Mouse (Mus musculus): ENCODE data around the gene Adgrb2. TPM values are rescaled to one million over a fixed set of nuclear protein-coding genes. Genes with fewer than 3 reads are reported as not detected.
A peak's percentile ranks its signal among the peaks of the same experiment; 100 is the strongest.

Adgrb2 gene
- polyA plus RNA-seq (2015; fragmentation: Nextera tagmentation; extraction: Ambion mirVana), result 6.7 and 7.9 TPM in 2 replicates

- ATAC-seq (ENCODE audit: insufficient number of reproducible peaks, insufficient read depth, low FRiP score, low TSS enrichment, low read depth), result peak; percentile 57; the same call in 1 of the 2 replicates
- Histone ChIP-seq H3K36me3 (no peaks in the 10 kb centered on the region), H3K27ac (peak within 1 kb of the TSS; percentile 51), H3K9me3 (no peaks in the 10 kb centered on the region), H3K27me3 (peaks cover 88% of the 10 kb centered on the region), H3K4me1 (peaks cover 61% of the 10 kb centered on the region), H3K4me2 (peak within 1 kb of the TSS; percentile 95), H3K9ac (peak within 1 kb of the TSS; percentile 86), H3K4me3 (peak within 1 kb of the TSS; percentile 73)
- under 1% methylated on average over 47 of the region's 77 CpGs for WGBS
Observed at GRCm38 (mm10) chr4:129984421-129985061, at the start of gene Adgrb2. Adgrb2 (plus strand) TSS chr4:129984870.

DNA sequence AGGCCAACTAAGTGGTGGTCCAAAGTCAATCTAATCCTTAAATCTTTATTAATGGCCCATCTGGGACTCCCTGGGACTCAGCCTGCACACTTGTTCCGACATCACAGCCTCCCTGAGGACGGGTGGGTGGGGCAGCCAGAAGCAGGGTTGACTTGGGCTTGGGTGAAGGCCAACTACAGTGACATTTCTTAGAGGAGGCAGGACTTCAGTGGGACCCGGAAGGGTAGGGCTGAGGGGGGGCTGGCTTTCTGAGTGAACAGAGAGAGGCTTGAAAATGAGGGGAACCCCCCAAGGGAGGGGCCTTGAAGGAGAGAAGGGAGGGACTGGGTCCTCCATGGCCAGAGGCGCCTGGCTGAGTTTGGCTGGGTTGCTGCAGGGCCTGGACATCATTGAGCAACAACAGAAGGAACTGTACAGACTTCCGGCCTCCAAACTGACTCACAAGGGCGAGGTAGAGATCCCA lies 33.3 kb upstream of the Adgrb2 start:
- no peak overlapping the region for H3K4me2 ChIP-seq
- H3K9me3 ChIP-seq, result no peaks in the 10 kb centered on the region
- H3K4me1 ChIP-seq, result peaks cover 13% of the 10 kb centered on the region
- H3K27ac ChIP-seq, result no peak overlapping the region
- H3K36me3 ChIP-seq, result no peaks in the 10 kb centered on the region
- WGBS, result 70% methylated on average over 6 of the region's 6 CpGs
- no peak overlapping the region for H3K9ac ChIP-seq
- no peak for ATAC-seq (ENCODE audit: insufficient number of reproducible peaks, insufficient read depth, low FRiP score, low TSS enrichment, low read depth)
- H3K27me3 ChIP-seq, result peaks cover 5% of the 10 kb centered on the region; the same call in 1 of the 2 replicates
- no peak overlapping the region for H3K4me3 ChIP-seq

GRCm38 (mm10) chr4:129952241-129952810 lies 32.3 kb upstream of the Adgrb2 start:
- Histone ChIP-seq H3K4me2 (no peak overlapping the region), H3K36me3 (no peaks in the 10 kb centered on the region), H3K9me3 (no peaks in the 10 kb centered on the region), H3K27me3 (peaks cover 5% of the 10 kb centered on the region; the same call in 1 of the 2 replicates), H3K27ac (no peak overlapping the region), H3K9ac (no peak overlapping the region), H3K4me3 (no peak overlapping the region), H3K4me1 (peaks cover 13% of the 10 kb centered on the region)
- 48% methylated on average over 5 of the region's 5 CpGs for WGBS
- ATAC-seq (ENCODE audit: insufficient number of reproducible peaks, insufficient read depth, low FRiP score, low TSS enrichment, low read depth), result no peak

DNA sequence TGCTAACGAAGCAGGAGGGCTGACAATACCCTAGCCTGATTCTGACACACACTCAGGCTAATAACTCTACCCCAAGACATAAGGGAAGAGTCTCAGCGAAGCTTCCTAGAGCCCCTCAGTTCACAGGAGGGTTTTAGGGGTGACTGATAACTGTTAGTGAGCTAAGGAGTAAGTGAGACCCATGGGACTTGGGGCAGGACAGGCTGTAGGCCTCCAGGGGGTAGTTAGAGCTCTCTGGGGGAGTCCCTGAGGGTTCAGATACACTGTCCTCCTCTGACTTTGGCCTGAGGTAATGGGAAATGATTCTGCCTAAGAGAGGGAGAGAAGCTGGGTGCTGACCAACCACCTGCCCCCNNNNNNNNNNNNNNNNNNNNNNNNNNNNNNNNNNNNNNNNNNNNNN lies 30.1 kb upstream of the Adgrb2 start:
- H3K4me3 ChIP-seq, result no peak overlapping the region
- H3K36me3 ChIP-seq, result no peaks in the 10 kb centered on the region
- H3K9me3 ChIP-seq, result no peaks in the 10 kb centered on the region
- H3K9ac ChIP-seq, result 0 out of 2 replicates have a peak overlapping the region, but pooled peaks have one; percentile 16
- no peak for ATAC-seq (ENCODE audit: insufficient number of reproducible peaks, insufficient read depth, low FRiP score, low TSS enrichment, low read depth)
- H3K27ac ChIP-seq, result no peak overlapping the region
- peaks cover 13% of the 10 kb centered on the region for H3K4me1 ChIP-seq
- 61% methylated on average over 2 of the region's 2 CpGs for WGBS
- H3K27me3 ChIP-seq, result peaks cover 7% of the 10 kb centered on the region; the same call in 1 of the 2 replicates
- H3K4me2 ChIP-seq, result no peak overlapping the region

- Histone ChIP-seq H3K9ac (peak overlapping the region; percentile 64), H3K4me2 (peak overlapping the region; percentile 93), H3K4me1 (peaks cover 8% of the 10 kb centered on the region), H3K27me3 (peaks cover 18% of the 10 kb centered on the region), H3K9me3 (no peaks in the 10 kb centered on the region), H3K4me3 (peak overlapping the region; percentile 48), H3K27ac (no peak overlapping the region), H3K36me3 (no peaks in the 10 kb centered on the region)
- peak; percentile 41; the same call in 1 of the 2 replicates for ATAC-seq (ENCODE audit: insufficient number of reproducible peaks, insufficient read depth, low FRiP score, low TSS enrichment, low read depth)
- WGBS, result 1% methylated on average over 37 of the region's 37 CpGs
Observed at GRCm38 (mm10) chr4:129960180-129960944, 24.3 kb upstream of the Adgrb2 start.

DNA sequence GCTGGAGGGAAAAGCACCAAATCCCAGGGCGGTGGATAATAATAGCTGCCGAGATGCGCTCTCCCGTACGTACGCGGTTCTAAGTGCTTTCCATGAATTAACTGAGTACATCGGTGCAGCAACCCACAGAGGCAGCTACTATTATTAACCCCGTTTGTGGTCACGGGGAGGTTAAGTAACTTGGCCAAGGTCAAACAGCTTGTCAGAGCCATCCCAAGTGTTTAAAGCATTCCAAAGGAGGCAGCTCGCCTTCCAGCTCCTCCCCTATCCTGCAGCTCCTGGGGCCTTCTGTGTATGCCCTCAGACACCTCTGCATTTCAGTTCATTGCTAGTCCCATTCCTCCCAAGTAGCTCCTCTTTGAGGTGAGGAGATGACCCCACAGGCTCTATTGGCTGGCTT lies 19.4 kb upstream of the Adgrb2 start:
- WGBS, result 67% methylated on average over 11 of the region's 11 CpGs
- no peak overlapping the region for H3K4me2 ChIP-seq
- H3K27me3 ChIP-seq, result peaks cover 17% of the 10 kb centered on the region
- H3K9ac ChIP-seq, result no peak overlapping the region
- no peak for ATAC-seq (ENCODE audit: insufficient number of reproducible peaks, insufficient read depth, low FRiP score, low TSS enrichment, low read depth)
- no peaks in the 10 kb centered on the region for H3K9me3 ChIP-seq
- no peak overlapping the region for H3K4me3 ChIP-seq
- H3K4me1 ChIP-seq, result peaks cover 14% of the 10 kb centered on the region
- H3K27ac ChIP-seq, result no peak overlapping the region
- H3K36me3 ChIP-seq, result no peaks in the 10 kb centered on the region

DNA sequence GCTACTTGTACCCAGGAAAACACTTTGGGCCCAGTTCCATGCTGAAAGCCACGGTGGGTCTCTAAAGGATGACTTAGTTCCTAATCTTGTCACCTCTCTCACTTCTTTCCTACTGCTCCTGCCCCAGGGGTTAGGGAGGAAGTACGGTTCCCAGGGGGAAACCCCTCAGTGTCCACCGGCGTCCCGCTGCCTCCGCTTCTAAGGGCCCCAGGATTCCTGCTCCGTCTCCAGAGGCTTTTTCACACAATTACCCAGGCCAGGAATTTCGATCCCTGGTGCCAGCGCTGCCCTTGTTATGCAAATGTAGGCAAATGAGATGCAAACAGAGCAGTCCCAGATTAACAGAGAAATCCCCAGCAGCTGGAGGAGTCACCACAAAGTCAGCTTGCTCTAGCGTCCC lies 18.5 kb upstream of the Adgrb2 start:
- no peak overlapping the region for H3K27ac ChIP-seq
- no peak overlapping the region for H3K4me2 ChIP-seq
- no peak overlapping the region for H3K4me3 ChIP-seq
- H3K9ac ChIP-seq, result no peak overlapping the region
- 20% methylated on average over 10 of the region's 10 CpGs for WGBS
- peaks cover 14% of the 10 kb centered on the region for H3K4me1 ChIP-seq
- no peaks in the 10 kb centered on the region for H3K36me3 ChIP-seq
- no peak for ATAC-seq (ENCODE audit: insufficient number of reproducible peaks, insufficient read depth, low FRiP score, low TSS enrichment, low read depth)
- H3K9me3 ChIP-seq, result no peaks in the 10 kb centered on the region
- peaks cover 17% of the 10 kb centered on the region for H3K27me3 ChIP-seq

DNA sequence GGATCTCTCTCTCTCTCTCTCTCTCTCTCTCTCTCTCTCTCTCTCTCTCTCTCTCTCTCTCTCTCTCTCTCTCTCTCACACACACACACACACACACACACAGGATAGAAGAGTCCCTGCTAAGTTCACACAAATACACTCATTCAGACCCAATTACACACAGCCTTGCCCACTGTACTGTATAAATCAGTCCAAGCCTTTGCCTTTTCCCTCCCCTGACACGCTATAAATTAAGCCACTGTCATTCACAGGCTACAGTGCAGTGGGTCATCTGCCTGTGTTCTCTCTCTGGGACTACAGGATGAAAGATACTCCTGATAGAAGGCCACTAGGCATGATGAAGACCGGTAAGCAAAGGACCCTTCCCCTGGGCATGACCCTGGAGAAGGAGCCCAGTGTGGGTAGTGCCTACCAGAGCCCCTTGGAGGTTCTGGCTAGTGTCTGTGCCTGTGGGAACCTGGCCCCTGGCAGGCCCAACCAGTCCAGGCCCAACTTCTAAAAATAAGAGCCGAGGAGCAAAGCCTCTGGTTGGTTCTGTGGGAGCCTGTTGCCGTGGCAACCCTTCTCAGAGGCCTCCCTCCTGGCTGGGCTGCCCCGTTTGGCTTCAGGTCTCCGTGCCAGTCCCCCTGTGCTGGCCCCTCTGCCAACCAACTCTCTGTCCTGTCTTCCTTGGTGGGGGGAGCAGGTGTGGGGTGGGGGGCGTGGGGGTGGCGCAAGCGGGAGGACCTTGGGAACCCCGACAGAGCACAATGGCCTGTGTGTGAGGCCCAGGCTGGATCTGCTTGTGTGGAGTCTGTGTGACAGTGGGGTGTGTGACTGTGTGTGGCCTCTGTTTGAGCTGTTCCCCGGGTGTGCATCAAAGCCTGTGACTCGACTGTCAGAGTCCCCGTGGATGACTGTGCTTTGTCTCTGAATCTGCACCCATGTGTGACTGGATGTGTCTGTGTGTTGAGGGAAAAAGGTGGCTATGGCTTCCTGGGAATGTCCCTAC lies 17.4 kb upstream of the Adgrb2 start:
- H3K4me3 ChIP-seq, result no peak overlapping the region
- peaks cover 16% of the 10 kb centered on the region for H3K27me3 ChIP-seq
- H3K27ac ChIP-seq, result no peak overlapping the region
- H3K36me3 ChIP-seq, result no peaks in the 10 kb centered on the region
- no peaks in the 10 kb centered on the region for H3K9me3 ChIP-seq
- ATAC-seq (ENCODE audit: insufficient number of reproducible peaks, insufficient read depth, low FRiP score, low TSS enrichment, low read depth), result peak; percentile 21; the same call in 1 of the 2 replicates
- no peak overlapping the region for H3K9ac ChIP-seq
- 0 out of 2 replicates have a peak overlapping the region, but pooled peaks have one; percentile 3 for H3K4me2 ChIP-seq
- WGBS, result 42% methylated on average over 13 of the region's 13 CpGs
- peaks cover 19% of the 10 kb centered on the region for H3K4me1 ChIP-seq

DNA sequence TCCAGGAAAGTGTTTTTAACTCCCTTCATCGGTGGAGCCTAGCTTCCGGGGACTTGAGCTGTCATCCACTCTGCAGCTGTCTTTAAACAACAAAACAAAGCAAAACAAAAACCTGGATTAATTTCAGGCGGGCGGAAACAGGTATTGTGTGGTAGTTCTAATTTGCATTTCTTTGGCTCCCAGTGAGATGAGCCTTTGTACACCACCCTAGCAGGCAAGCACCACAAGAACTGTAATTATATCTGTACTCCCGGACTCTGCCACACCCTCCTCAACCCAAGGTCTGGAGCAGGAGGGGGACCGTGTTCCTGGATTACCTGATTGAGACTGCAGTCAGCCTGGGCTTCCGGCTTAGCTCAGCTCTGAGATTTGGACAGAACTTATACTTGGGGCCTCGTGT lies 14.5 kb upstream of the Adgrb2 start:
- H3K36me3 ChIP-seq, result no peaks in the 10 kb centered on the region
- no peaks in the 10 kb centered on the region for H3K9me3 ChIP-seq
- H3K4me1 ChIP-seq, result peaks cover 19% of the 10 kb centered on the region
- H3K4me3 ChIP-seq, result no peak overlapping the region
- WGBS, result 46% methylated on average over 8 of the region's 8 CpGs
- H3K27me3 ChIP-seq, result peaks cover 44% of the 10 kb centered on the region
- no peak overlapping the region for H3K9ac ChIP-seq
- ATAC-seq (ENCODE audit: insufficient number of reproducible peaks, insufficient read depth, low FRiP score, low TSS enrichment, low read depth), result no peak
- H3K4me2 ChIP-seq, result no peak overlapping the region
- no peak overlapping the region for H3K27ac ChIP-seq

- ATAC-seq (ENCODE audit: insufficient number of reproducible peaks, insufficient read depth, low FRiP score, low TSS enrichment, low read depth), result no peak
- H3K4me3 ChIP-seq, result no peak overlapping the region
- H3K9me3 ChIP-seq, result no peaks in the 10 kb centered on the region
- peaks cover 49% of the 10 kb centered on the region for H3K27me3 ChIP-seq
- no peaks in the 10 kb centered on the region for H3K36me3 ChIP-seq
- H3K4me2 ChIP-seq, result no peak overlapping the region
- H3K27ac ChIP-seq, result no peak overlapping the region
- peaks cover 19% of the 10 kb centered on the region for H3K4me1 ChIP-seq
- 75% methylated on average over 11 of the region's 11 CpGs for WGBS
- no peak overlapping the region for H3K9ac ChIP-seq
Observed at GRCm38 (mm10) chr4:129970861-129971260, 13.8 kb upstream of the Adgrb2 start.

- H3K27me3 ChIP-seq, result peaks cover 52% of the 10 kb centered on the region
- no peaks in the 10 kb centered on the region for H3K36me3 ChIP-seq
- no peak for ATAC-seq (ENCODE audit: insufficient number of reproducible peaks, insufficient read depth, low FRiP score, low TSS enrichment, low read depth)
- 28% methylated on average over 7 of the region's 7 CpGs for WGBS
- H3K4me3 ChIP-seq, result no peak overlapping the region
- H3K9me3 ChIP-seq, result no peaks in the 10 kb centered on the region
- H3K9ac ChIP-seq, result no peak overlapping the region
- H3K27ac ChIP-seq, result no peak overlapping the region
- no peak overlapping the region for H3K4me2 ChIP-seq
- H3K4me1 ChIP-seq, result peaks cover 14% of the 10 kb centered on the region
Observed at GRCm38 (mm10) chr4:129971989-129972388, 12.7 kb upstream of the Adgrb2 start.
